Mouse (Mus musculus): ENCODE data around the gene Cpm.

DNA sequence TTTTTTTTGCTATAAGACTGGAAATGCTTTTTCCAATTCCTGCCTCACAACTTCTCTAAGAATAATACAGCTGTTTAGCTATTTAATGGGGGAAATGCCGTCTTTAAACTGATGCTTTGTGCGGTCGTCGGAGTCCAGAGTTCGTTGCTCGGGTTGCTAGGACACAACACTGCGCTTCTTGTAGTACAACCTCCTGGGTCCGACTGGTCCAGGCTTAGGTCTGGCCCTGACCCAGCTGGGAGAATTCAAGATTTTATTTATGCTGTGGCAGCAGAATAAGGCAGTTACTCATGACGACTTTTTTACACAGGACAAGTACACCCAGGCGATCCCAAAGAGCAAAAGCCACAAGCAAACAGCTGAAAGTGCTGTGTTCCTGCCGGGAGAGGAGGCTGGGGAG is 42.4 kb upstream of the Cpm start:
- TF ChIP-seq CTCF (IDR thresholded peaks at IDR 0.05; ENCODE audit: low read depth): no peak
- TF ChIP-seq EP300 (IDR thresholded peaks at IDR 0.05; ENCODE audit: low read depth): no peak

Data from liver, embryonic 14.5 days (tissue).